Mouse (Mus musculus): ENCODE measurements around the gene Sqstm1. TPM values are rescaled to one million over a fixed set of nuclear protein-coding genes. Genes with fewer than 3 reads are reported as not detected.
"Not testable (repeated sequence)": the region's sequence is repeated elsewhere in the genome, so short reads cannot be mapped to it uniquely, and the experiment has no call there.

The Sqstm1 gene
- polyA plus RNA-seq, 1 experiment from 2014 or later, result 135 TPM

- H3K4me3 ChIP-seq (ENCODE audit: low read depth, low read length), result peak overlapping the region; percentile 65
- no peaks in the 10 kb centered on the region for H3K9me3 ChIP-seq (replicated peaks; ENCODE audit: control insufficient read depth, low read length)
- H3K27me3 ChIP-seq (ENCODE audit: control insufficient read depth, insufficient read depth, low read length), result no peaks in the 10 kb centered on the region
- peak overlapping the region; percentile 85 for H3K9ac ChIP-seq (replicated peaks; ENCODE audit: low read length)
- peak; percentile 99 for ATAC-seq (replicated peaks; ENCODE audit: insufficient number of reproducible peaks, low FRiP score, low TSS enrichment, low read depth)
- H3K27ac ChIP-seq (replicated peaks; ENCODE audit: low read depth, low read length), result no peak overlapping the region
- peaks cover 5% of the 10 kb centered on the region for H3K36me3 ChIP-seq (replicated peaks; ENCODE audit: control insufficient read depth, insufficient read depth, low read depth, low read length)
- WGBS, result under 1% methylated on average over 27 of the region's 27 CpGs
- DNase-seq (ENCODE audit: low spot score), result peak; percentile 99
- H3K4me2 ChIP-seq (ENCODE audit: low read depth, low read length), result peak overlapping the region; percentile 74
- H3K4me1 ChIP-seq (ENCODE audit: control insufficient read depth, insufficient read depth, low read length), result no peaks in the 10 kb centered on the region
Observed at GRCm38 (mm10) chr11:50174730-50175187, 35.9 kb downstream of the Sqstm1 start.

GRCm38 (mm10) chr11:50174111-50174729 lies 36.4 kb downstream of the Sqstm1 start, which contains the start of gene Mrnip:
Gene Mrnip, plus strand, starts transcription at chr11:50174444.
- not testable (repeated sequence) for H3K27ac ChIP-seq (replicated peaks; ENCODE audit: low read depth, low read length)
- WGBS, result 5% methylated on average over 19 of the region's 19 CpGs
- peak; percentile 36; the same call in 1 of the 2 replicates for ATAC-seq (replicated peaks; ENCODE audit: insufficient number of reproducible peaks, low FRiP score, low TSS enrichment, low read depth)

GRCm38 (mm10) chr11:50168352-50168751 lies 42.3 kb downstream of the Sqstm1 start:
- Histone ChIP-seq H3K4me1 (ENCODE audit: control insufficient read depth, insufficient read depth, low read length) (no peaks in the 10 kb centered on the region), H3K36me3 (replicated peaks; ENCODE audit: control insufficient read depth, insufficient read depth, low read depth, low read length) (peaks cover 5% of the 10 kb centered on the region; the same call in 1 of the 2 replicates), H3K9ac (replicated peaks; ENCODE audit: low read length) (no peak overlapping the region), H3K4me3 (ENCODE audit: low read depth, low read length) (no peak overlapping the region), H3K9me3 (replicated peaks; ENCODE audit: control insufficient read depth, low read length) (no peaks in the 10 kb centered on the region), H3K4me2 (ENCODE audit: low read depth, low read length) (no peak overlapping the region), H3K27ac (replicated peaks; ENCODE audit: low read depth, low read length) (no peak overlapping the region), H3K27me3 (ENCODE audit: control insufficient read depth, insufficient read depth, low read length) (no peaks in the 10 kb centered on the region)
- DNase-seq (ENCODE audit: low spot score), result no peak
- no peak for ATAC-seq (replicated peaks; ENCODE audit: insufficient number of reproducible peaks, low FRiP score, low TSS enrichment, low read depth)
- WGBS, result 84% methylated on average over 5 of the region's 5 CpGs

More at GRCm38 (mm10) chr11:50174111-50174729, 36.4 kb downstream of the Sqstm1 start, which contains the start of gene Mrnip:
- Histone ChIP-seq H3K4me3 (ENCODE audit: low read depth, low read length) (peak within 1 kb of the TSS; percentile 65), H3K9ac (replicated peaks; ENCODE audit: low read length) (peak within 1 kb of the TSS; percentile 85), H3K4me2 (ENCODE audit: low read depth, low read length) (peak within 1 kb of the TSS; percentile 74)
- H3K36me3 ChIP-seq (replicated peaks; ENCODE audit: control insufficient read depth, insufficient read depth, low read depth, low read length); H3K27me3 ChIP-seq (ENCODE audit: control insufficient read depth, insufficient read depth, low read length); H3K9me3 ChIP-seq (replicated peaks; ENCODE audit: control insufficient read depth, low read length); H3K4me1 ChIP-seq (ENCODE audit: control insufficient read depth, insufficient read depth, low read length); DNase-seq (ENCODE audit: low spot score): not testable (repeated sequence)

- DNase-seq (ENCODE audit: low spot score), result no peak
- 91% methylated on average over 3 of the region's 3 CpGs for WGBS
- no peak for ATAC-seq (replicated peaks; ENCODE audit: insufficient number of reproducible peaks, low FRiP score, low TSS enrichment, low read depth)
Observed at GRCm38 (mm10) chr11:50162338-50163050, 48.1 kb downstream of the Sqstm1 start.

GRCm38 (mm10) chr11:50161578-50162304 lies 48.9 kb downstream of the Sqstm1 start:
- DNase-seq (ENCODE audit: low spot score), result peak; percentile 71
- 0 out of 2 replicates have a peak, but pooled peaks have one; percentile 42 for ATAC-seq (replicated peaks; ENCODE audit: insufficient number of reproducible peaks, low FRiP score, low TSS enrichment, low read depth)
- Histone ChIP-seq H3K4me1 (ENCODE audit: control insufficient read depth, insufficient read depth, low read length) (no peaks in the 10 kb centered on the region), H3K4me2 (ENCODE audit: low read depth, low read length) (no peak overlapping the region), H3K36me3 (replicated peaks; ENCODE audit: control insufficient read depth, insufficient read depth, low read depth, low read length) (peaks cover 8% of the 10 kb centered on the region), H3K27me3 (ENCODE audit: control insufficient read depth, insufficient read depth, low read length) (no peaks in the 10 kb centered on the region), H3K27ac (replicated peaks; ENCODE audit: low read depth, low read length) (no peak overlapping the region), H3K9ac (replicated peaks; ENCODE audit: low read length) (no peak overlapping the region), H3K4me3 (ENCODE audit: low read depth, low read length) (no peak overlapping the region), H3K9me3 (replicated peaks; ENCODE audit: control insufficient read depth, low read length) (no peaks in the 10 kb centered on the region)
- 67% methylated on average over 10 of the region's 10 CpGs for WGBS

More at GRCm38 (mm10) chr11:50162338-50163050, 48.1 kb downstream of the Sqstm1 start:
- H3K4me1 ChIP-seq (ENCODE audit: control insufficient read depth, insufficient read depth, low read length), result no peaks in the 10 kb centered on the region
- no peaks in the 10 kb centered on the region for H3K27me3 ChIP-seq (ENCODE audit: control insufficient read depth, insufficient read depth, low read length)
- peaks cover 7% of the 10 kb centered on the region for H3K36me3 ChIP-seq (replicated peaks; ENCODE audit: control insufficient read depth, insufficient read depth, low read depth, low read length)
- H3K9ac ChIP-seq (replicated peaks; ENCODE audit: low read length), result no peak overlapping the region
- no peaks in the 10 kb centered on the region for H3K9me3 ChIP-seq (replicated peaks; ENCODE audit: control insufficient read depth, low read length)
- H3K4me3 ChIP-seq (ENCODE audit: low read depth, low read length), result no peak overlapping the region
- no peak overlapping the region for H3K4me2 ChIP-seq (ENCODE audit: low read depth, low read length)
- H3K27ac ChIP-seq (replicated peaks; ENCODE audit: low read depth, low read length), result no peak overlapping the region

- no peaks in the 10 kb centered on the region for H3K27me3 ChIP-seq (ENCODE audit: control insufficient read depth, insufficient read depth, low read length)
- no peak for DNase-seq (ENCODE audit: low spot score)
- no peaks in the 10 kb centered on the region for H3K4me1 ChIP-seq (ENCODE audit: control insufficient read depth, insufficient read depth, low read length)
- H3K4me2 ChIP-seq (ENCODE audit: low read depth, low read length), result no peak overlapping the region
- WGBS, result 76% methylated on average over 4 of the region's 4 CpGs
- ATAC-seq (replicated peaks; ENCODE audit: insufficient number of reproducible peaks, low FRiP score, low TSS enrichment, low read depth), result no peak
- no peaks in the 10 kb centered on the region for H3K9me3 ChIP-seq (replicated peaks; ENCODE audit: control insufficient read depth, low read length)
- H3K9ac ChIP-seq (replicated peaks; ENCODE audit: low read length), result no peak overlapping the region
- H3K4me3 ChIP-seq (ENCODE audit: low read depth, low read length), result no peak overlapping the region
- peaks cover 11% of the 10 kb centered on the region for H3K36me3 ChIP-seq (replicated peaks; ENCODE audit: control insufficient read depth, insufficient read depth, low read depth, low read length)
- H3K27ac ChIP-seq (replicated peaks; ENCODE audit: low read depth, low read length), result no peak overlapping the region
Observed at GRCm38 (mm10) chr11:50159347-50159746, 51.3 kb downstream of the Sqstm1 start.

GRCm38 (mm10) chr11:50158346-50158745 lies 52.3 kb downstream of the Sqstm1 start:
- ATAC-seq (replicated peaks; ENCODE audit: insufficient number of reproducible peaks, low FRiP score, low TSS enrichment, low read depth), result no peak
- peaks cover 11% of the 10 kb centered on the region for H3K36me3 ChIP-seq (replicated peaks; ENCODE audit: control insufficient read depth, insufficient read depth, low read depth, low read length)

More at GRCm38 (mm10) chr11:50158346-50158745, 52.3 kb downstream of the Sqstm1 start:
- Histone ChIP-seq H3K4me2 (ENCODE audit: low read depth, low read length) (no peak overlapping the region), H3K4me1 (ENCODE audit: control insufficient read depth, insufficient read depth, low read length) (no peaks in the 10 kb centered on the region), H3K4me3 (ENCODE audit: low read depth, low read length) (no peak overlapping the region), H3K27ac (replicated peaks; ENCODE audit: low read depth, low read length) (no peak overlapping the region), H3K27me3 (ENCODE audit: control insufficient read depth, insufficient read depth, low read length) (no peaks in the 10 kb centered on the region), H3K9ac (replicated peaks; ENCODE audit: low read length) (no peak overlapping the region), H3K9me3 (replicated peaks; ENCODE audit: control insufficient read depth, low read length) (no peaks in the 10 kb centered on the region)
- WGBS, result 88% methylated on average over 7 of the region's 7 CpGs
- no peak for DNase-seq (ENCODE audit: low spot score)

Data from embryonic facial prominence, embryonic 11.5 days (tissue).